Mouse (Mus musculus): ENCODE measurements around the gene Vmn2r24.
"Not testable (repeated sequence)": the region's sequence is repeated elsewhere in the genome, so short reads cannot be mapped to it uniquely, and the experiment has no call there.

DNA sequence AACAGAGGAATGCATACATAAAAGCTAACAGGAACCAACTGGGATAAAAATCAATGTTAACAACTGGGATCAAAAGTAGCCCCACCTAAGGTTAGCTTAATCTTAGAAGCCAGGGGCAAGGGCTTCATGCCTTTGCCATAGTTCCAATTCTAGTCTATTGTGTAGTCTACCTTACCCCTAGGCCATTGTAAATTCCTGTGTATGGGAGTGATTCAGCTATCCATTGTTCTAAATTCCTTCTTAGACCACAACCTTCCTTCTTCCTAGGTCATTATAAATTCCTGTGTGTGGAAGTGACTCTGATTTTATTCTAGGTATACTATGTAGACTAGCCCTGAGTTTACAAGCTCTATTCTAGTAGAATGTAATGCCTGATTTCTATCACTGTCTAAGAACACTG is 31.6 kb downstream of the Vmn2r24 start:
- TF ChIP-seq CTCF (IDR thresholded peaks at IDR 0.05; ENCODE audit: extremely low read depth, insufficient read length, insufficient replicate concordance, low read depth, low read length); POLR2A (IDR thresholded peaks at IDR 0.05; ENCODE audit: low read depth, low read length): not testable (repeated sequence)
